Mouse (Mus musculus) MEL (cell line): Measurements from ENCODE around the gene S100a16.

Experiments used
- CTCF ChIP-seq, 3 experiments: IDR thresholded peaks in 2 of 3; conservative IDR thresholded peaks in 1 of 3; 2 replicates each; pipeline ENCODE4 v1.5.1; 2011 to 2012; ENCODE audit warnings: low read length in 3 of 3, low read depth in 2 of 3, mild to moderate bottlenecking in 2 of 3, improper control_type of control experiment in 1 of 3, inconsistent platforms in 1 of 3, mixed read lengths in 1 of 3, moderate library complexity in 1 of 3; ENCODE audit not compliant: control insufficient read depth in 1 of 3, insufficient read depth in 1 of 3, poor library complexity in 1 of 3, severe bottlenecking in 1 of 3
- GATA1 ChIP-seq: IDR thresholded peaks from 2 replicates; pipeline ENCODE4 v1.6.1; 2011; ENCODE audit warnings: low read depth, low read length, improper control_type of control experiment
- MYB ChIP-seq: IDR thresholded peaks from 2 replicates; pipeline ENCODE4 v1.6.1; 2011; ENCODE audit warnings: mild to moderate bottlenecking, low read depth, low read length, improper control_type of control experiment
- POLR2A ChIP-seq, 2 experiments: IDR thresholded peaks; 2 replicates each; pipeline ENCODE4 v1.6.1; 2011 to 2012; ENCODE audit warnings: low read length in 2 of 2, mild to moderate bottlenecking in 2 of 2, control low read depth in 1 of 2, improper control_type of control experiment in 1 of 2, low read depth in 1 of 2, moderate library complexity in 1 of 2; ENCODE audit not compliant: control insufficient read depth in 1 of 2, insufficient read depth in 1 of 2, poor library complexity in 1 of 2
- POLR2AphosphoS2 ChIP-seq: IDR thresholded peaks from 2 replicates; pipeline ENCODE4 v1.6.1; 2011; ENCODE audit warnings: low read length, improper control_type of control experiment
- RAD21 ChIP-seq: IDR thresholded peaks from 2 replicates; pipeline ENCODE4 v1.6.1; 2011; ENCODE audit warnings: mild to moderate bottlenecking, low read depth, low read length, improper control_type of control experiment
- ZKSCAN1 ChIP-seq: IDR thresholded peaks from 2 replicates; pipeline ENCODE4 v1.6.1; 2012; ENCODE audit warnings: low read depth, mild to moderate bottlenecking, inconsistent platforms, low read length, improper control_type of control experiment, moderate library complexity

DNA sequence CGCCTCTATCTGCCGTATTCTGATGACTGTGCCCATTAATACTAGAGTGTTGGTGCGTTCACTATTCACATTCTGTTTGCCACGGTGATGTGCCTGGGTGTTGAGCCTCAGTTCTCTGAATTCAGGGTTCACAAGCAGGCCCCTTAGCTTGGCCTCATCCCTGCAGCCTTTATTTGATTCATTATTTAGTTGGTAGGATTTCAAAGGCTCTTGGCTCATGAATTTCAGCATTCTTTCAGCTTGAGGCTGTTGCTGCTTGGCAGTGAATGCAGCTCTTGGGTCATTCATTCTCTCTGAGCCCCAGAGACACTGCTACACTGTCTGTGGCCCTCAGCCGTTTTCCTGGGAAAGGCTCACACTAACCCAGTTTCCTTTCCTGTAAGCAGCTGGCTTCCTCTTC, 18.9 kb downstream of the S100a16 start:
- TF ChIP-seq POLR2A (IDR thresholded peaks at IDR 0.05; ENCODE audit: control insufficient read depth in 1 of 2, insufficient read depth in 1 of 2, low read depth in 1 of 2, low read length in 2 of 2, poor library complexity in 1 of 2), result no peak
- TF ChIP-seq CTCF (IDR thresholded peaks at IDR 0.05 in 2 of 3, conservative IDR thresholded peaks at IDR 0.05 in 1 of 3; ENCODE audit: control insufficient read depth in 1 of 3, insufficient read depth in 1 of 3, low read depth in 2 of 3, low read length in 3 of 3, poor library complexity in 1 of 3, severe bottlenecking in 1 of 3), result no peak
- no peak for TF ChIP-seq POLR2AphosphoS2
- no peak for TF ChIP-seq RAD21
- TF ChIP-seq ZKSCAN1, result no peak
- no peak for TF ChIP-seq MYB
- TF ChIP-seq GATA1, result no peak
